Mouse (Mus musculus): ENCODE data around the gene Lama4. TPM values are rescaled to one million over a fixed set of nuclear protein-coding genes. Genes with fewer than 3 reads are reported as not detected.

Lama4 gene
- total and polyA plus RNA-seq, 3 experiments = 38.6 to 51.2 (median 38.9) TPM

DNA sequence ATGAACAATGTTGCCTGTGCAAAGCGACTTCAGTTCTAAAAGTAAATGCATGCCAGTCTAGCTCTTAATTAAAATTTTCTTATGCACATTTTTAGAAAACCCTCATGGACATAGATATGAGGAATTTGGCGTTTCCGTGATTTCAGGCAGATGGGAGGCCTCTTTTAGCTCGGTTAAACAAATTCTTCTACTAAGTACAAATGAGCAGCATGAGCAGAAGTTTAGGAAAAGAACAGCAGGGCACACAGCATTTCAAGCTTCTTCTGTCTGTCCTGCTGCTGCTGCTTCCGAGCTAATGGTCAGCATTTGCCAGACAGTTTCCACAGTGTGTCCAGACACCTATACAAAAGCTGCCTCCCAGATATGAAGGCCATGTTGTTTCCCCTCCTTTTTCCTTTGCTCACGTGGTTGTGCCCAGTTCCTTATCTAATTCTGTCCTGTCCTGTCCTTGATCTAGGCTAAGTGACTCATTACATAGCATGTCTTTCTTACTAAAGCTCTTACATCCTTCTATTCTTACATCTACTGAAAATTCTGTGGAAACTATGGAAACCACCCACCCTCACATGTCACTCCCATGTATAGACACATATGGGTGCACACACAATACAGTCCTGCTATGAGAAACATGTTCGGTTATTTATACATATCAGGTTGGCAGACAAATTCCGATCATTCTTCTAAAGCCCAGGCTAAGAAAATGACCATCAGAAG lies 84.4 kb downstream of the Lama4 start:
- DNase-seq = peak; percentile 46

DNA sequence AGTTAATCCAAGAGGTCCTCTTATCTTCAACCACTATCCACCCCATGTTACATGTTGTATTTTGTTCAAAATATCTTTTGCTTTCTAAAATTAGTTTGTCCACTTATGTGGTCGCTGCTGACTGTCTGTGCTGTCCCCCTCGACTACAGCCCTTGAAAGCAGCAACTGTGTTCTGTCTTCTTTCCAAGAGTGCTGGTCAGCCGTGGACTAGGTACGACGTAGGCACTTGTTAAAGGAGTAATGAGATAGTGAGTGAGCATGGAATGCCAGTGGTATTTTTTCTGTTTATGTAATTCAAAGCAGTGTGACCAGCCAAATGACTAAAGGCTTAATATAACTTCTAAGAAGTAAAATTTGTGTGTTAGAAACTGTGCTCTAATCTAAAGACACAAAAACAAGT lies 90.7 kb downstream of the Lama4 start:
- DNase-seq = no peak

DNA sequence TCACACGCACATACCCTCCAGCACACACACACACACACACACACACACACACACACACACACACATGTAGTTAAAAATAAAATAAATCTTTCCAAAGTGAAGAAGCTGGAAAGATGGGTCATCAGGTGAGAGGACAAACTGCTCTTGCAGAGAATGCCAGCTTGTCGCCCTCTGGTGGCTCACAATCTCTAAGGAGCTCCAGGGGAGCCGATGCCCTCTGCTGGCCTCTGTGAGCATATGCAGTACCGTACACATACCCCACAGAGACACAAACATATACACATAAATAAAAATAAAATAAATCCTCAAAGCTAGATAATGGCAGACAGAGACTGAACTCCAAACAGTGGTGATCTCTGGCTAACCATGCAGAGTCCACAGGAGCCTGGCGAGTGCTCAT lies 99.4 kb downstream of the Lama4 start:
- DNase-seq = peak; percentile 14

DNA sequence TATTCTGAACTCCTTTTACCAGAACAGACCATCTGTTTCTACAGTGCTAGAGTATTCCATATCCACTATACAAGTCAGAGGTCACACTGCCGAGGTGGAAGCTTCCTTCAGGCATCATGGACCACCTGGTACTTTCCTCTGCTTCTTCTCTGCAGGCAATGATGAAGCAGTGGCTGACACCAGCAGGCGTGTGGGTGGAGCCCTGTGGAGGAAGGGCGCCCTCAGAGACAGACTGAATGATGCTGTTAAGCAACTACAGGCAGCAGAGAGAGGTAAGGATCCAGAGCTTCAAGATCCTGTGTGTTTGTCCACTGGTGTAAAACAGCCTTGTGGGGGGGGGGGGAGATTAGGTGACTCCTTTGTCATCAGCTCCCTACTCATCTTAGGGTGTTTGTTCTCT lies 100.1 kb downstream of the Lama4 start:
- no peak for DNase-seq

DNA sequence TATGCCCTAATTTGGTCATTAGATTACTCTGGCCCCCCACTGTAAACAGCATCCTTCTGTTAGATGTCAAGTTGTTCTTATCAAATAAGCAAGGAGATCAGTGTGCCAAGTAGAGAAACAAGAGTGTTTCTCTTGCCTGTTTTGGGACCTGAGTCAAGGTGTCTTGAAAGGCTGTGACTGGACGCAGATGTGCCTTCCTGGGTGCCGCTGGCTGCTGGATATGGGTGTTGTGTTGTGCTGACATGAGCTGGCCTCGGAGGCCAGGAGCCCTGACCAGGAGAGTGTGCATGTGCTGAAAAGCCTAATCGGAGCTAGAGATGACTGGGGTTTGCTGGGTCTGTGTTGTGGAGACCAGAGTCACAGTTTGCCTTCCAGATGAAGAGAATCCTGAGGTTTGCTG lies 100.7 kb downstream of the Lama4 start:
- no peak for DNase-seq

DNA sequence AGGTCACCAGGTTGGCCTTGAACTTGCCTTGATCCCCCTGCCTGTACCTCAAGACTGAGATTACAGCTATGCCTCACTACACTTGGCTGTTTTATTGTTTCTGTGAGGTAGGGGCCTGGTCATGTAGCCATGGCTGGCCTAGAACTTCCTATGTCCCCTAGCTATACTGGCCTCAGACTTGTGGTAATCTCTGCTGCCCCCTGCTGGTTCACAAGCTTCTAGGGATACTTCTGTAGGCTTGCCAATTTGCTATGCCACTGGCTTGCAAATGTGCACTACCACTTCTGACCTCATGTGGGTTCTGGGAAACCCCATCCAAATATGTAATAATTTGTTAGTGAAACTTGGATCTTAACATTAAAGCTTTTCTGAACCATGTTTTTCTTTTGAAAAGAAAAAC lies 101.6 kb downstream of the Lama4 start:
- peak; percentile 73 for DNase-seq

DNA sequence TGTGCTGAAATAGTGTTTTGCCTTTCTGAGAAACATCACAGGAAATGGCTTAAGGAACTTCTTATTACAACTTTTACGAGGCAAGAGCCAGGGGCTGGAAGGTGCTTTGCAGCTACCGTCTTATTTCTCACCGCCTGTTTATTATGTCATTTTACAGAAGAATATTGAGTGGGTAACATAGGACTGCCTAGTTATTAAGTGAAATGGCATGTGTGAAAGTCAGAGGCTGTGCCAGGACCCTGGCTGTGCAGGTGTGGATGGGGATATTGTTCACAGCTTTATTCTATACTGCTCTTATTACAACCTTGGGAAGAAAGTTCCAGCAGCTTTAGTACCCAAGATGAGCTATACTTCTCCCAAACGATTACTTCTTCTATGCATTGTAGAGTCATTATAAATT lies 106.7 kb downstream of the Lama4 start:
- DNase-seq = no peak

DNA sequence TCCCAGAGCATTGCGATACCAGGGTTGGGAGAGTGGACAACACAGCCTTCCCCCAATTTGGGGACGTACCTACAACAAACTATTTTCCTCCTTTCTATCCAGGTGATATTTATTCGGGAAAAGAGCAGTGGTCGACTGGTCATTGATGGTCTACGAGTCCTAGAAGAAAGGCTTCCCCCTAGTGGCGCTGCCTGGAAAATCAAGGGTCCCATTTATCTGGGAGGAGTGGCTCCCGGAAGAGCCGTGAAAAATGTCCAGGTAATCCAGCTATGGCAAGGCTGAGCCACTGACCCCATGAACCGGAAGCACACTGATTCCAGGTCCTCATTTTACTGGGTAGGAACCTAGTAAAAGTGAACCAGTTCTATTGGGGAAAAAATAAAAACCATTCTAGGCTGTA lies 131.7 kb downstream of the Lama4 start:
- peak; percentile 22 for DNase-seq

DNA sequence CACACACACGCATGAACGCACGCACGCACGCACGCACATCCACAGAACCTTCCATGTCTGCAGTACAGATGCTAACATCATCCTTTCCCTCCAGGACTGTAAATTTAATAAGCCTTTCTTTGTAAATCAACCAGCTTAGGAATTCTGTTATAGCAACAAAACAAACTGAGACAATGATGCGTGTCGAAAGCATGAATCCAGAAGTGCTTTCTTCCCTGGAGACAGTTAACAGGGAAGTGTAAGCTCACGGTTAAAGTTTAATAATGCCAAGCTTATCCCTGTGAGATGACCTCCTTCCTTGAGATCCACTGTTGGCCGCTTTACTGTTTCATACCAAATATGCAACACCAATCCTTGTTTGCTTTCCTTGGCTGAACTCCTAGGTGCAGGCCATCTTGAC lies 133.4 kb downstream of the Lama4 start:
- no peak for DNase-seq

DNA sequence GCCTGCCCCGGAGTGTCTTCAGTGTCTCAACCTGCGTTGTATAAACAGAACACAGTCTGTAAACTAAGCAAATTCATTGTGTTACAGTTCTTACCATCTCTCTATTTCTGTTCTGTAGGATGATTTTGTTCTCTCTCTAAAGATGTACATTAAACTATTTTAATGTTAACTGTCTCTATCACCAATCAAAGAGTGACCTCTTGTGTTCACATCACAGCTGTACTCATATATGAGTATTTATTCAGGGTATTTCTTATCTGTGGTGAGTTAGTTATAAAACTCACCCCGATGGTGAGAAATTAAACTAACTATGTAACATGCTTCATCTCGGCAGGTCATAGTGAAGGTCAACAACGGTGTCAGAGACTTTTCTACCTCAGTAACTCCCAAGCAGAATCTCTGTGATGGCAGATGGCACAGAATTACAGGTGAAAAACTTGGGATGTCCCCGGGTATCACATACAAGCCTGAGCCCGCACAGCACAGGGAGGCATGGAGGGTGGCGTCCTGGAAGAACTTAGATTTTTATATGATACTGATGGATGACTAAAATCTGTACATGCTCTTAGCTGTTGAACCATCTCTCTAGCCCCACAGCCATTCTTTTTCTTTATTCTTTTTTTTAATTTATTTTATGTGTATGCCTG lies 139.6 kb downstream of the Lama4 start:
- DNase-seq = no peak

DNA sequence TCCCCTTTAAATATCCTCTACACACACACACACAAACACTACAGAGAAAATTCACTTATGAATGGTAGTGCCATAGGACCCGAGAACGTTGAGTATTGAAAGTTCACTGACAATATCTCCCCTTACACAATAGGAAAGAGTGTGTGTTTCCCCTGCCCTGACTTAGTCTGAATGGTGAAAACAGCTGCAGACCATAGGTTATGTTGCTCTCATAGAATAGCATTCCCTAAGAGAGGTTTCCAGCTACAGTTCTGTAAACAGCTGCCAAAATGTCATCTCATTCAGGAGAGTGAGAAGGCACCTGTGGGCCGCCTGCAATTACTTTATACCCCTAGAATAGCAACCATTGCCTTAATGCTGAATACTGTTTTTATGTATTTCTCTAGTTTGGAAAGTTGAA lies 141.1 kb downstream of the Lama4 start:
- no peak for DNase-seq

DNA sequence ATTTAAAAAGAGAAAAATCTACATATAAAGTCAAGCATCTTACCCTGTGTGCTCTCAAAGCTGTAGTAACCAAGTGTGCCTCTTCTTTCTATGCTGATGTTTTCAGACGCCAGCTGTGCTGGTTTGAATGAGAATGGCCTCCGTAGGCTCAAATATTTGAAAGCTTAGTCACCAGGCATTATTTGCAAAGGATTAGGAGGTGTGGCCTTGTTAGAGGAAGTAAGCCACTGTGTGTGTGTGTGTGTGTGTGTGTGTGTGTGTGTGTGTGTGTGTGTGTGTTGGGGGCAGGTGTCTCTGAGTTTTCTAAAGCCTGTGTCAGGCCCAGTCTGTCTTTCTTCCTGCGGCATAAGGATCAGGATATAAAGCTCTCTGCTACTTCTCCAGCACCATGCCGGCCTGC lies 141.6 kb downstream of the Lama4 start:
- DNase-seq = no peak

DNA sequence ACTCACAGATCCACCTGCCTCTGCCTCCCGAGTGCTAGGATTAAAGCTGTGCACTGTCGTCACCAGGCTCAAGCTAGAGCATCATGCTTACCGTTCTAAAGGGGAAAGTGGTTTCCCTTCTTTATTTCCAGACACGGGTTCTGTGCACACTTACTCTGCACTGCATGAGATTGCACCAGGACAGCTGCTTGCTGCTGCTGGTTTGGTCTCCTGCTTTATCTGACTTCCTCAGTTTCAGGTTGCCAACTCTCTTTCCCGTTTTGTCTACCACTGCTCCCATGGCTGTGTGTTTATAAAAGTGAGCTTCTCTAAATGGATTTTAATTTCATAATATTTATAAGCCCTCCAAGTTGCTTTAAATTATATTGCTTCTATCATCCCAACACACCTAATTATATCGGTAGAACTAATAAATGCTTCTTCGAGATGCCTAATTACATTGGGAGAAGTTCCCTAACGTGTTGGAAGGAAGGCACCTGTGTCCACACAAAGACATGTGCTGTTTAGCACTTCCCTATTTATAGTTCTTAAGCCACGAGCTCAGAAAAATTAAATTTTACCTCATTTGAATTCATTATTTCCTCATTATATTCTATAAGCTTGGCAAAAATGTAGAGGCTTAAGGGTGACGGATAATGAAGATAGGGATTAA lies 143.6 kb downstream of the Lama4 start:
- DNase-seq = no peak

DNA sequence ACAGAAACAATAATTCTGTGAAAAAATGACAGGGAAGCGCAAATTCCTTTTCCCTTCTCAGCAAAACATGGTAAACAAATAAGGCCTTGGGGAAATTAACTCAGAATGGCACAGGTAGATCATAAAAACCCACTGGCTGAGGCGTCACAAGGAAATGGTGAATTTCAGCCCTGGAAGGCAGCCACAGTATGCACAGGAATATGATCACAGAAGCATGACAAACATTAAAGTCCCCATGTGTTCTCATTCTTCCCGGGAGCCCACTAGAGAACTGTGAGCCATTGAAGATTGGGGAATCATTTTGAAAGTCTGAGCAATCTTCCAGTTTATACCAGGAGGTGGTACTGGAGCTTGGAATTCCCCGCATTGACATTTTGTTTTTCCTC lies 144.2 kb downstream of the Lama4 start:
- no peak for DNase-seq

DNA sequence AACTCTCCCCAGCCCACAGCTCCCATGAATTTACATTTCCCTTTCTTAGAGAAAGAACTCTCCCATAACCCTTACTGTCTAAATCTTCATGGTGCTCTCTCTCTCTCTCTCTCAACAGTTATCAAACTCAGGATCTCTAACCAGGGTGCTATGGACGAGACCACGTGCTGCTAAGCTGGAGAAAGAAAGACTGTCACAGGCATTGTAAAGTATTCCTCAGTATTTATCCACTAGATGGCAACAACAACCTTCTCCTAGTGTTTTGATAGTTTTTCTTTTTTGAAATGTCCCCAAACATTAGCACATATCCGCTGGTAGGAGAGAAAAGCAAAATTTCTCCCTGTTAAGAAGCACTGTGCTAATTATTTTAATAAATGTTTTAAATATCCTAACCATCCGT lies 156.1 kb downstream of the Lama4 start:
- DNase-seq = no peak

DNA sequence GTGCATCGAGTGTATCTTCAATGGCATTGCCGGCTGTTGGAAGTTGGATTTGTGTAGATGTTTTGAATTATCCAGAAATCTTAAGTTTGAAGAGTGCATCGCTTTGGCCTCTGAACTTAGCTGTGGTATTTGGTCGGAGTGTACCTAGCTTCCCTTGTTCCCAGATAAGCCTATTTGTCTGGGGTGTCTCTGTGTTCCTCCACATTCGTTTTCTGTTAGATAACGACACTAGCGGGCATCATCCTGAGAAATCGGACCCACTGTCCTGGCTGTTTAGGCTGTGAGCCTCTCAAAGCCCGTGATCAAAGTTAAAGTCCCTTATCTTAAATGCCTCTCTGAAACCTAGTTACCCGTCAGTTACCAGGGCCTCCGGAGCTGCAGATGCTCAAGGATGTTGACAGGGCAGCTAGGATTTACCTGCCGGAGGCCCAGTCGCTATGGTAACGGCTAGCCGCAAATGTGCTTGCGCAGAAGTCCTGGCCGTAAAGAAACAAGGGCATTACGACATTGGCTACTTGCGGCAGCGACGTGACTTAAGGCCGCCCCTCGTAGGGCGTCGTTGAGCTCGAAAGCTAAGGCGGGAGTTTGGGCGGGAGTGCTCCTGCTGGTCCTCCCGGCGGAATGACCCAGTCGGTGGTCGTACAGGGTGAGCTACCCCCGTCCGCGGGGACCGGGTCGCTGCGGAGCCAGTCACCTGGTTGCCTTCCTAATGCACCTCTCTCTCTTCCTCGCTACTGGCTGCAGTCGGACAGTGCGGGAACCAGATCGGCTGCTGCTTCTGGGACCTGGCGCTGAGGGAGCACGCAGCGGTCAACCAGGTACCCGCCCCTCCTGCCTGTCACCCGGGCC lies 168.4 kb downstream of the Lama4 start, which contains the start of the genes Fam229b and Tube1:
TSS of gene Fam229b (minus strand) at position 453 of the 849 bp plus-strand sequence.
TSS of gene Tube1 (plus strand) at position 515 of the 849 bp plus-strand sequence.
- DNase-seq = peak; percentile 92

DNA sequence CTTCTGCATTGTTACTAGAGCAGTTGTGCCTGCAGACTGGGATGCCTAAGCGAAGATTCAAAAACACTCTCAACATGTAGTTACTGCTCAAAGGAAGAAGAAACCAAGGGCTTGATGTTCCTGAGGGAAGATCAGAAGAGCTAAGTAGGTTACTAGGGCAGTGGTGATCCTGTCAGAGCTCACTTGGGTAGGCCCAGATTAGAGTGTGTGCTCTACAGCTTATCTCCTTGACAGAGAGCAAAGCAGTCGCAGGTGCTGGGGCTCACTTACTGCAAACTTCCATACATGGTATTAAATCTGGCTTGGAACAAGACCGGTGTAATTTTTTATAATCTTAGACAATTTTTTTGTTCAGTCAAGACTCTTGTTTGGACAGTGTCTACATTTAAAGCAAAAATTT lies 172.5 kb downstream of the Lama4 start:
- no peak for DNase-seq

DNA sequence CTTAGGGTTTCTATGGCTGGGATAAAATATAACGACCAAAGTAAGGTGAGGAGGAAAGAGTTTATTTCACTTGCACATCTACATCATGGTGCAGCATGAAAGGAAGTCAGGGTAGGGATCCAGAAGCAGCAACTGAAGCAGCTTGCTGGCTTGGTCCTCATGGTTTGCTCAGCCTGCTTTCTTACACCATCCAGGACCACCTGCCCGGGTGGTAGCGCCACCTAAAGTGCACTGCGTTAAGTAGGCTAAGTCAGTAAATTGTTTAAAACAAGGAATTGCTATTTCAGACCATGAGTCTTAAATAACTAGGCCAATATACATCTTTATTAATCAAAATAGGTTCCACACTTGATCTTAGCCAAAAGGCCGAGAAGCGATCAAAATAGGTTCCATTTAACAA lies 173.4 kb downstream of the Lama4 start:
- no peak for DNase-seq

DNA sequence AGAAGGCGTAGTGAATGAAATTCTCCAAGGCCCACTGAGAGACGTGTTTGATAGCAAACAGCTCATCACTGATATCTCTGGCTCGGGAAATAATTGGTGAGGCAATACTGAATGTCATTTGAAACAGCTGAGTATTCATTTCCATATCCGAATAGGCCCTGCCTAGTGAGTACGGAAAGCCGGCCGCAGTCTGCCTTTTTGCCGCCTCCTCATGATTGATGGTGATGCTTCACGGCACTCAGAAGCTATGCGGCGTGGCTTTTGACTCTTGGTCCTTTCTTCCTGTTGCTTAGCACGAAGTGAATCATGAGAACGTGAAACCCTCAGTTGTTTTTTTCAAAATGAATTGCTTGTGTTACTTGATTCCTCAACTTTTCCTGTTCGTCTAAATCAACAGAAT lies 175.5 kb downstream of the Lama4 start:
- no peak for DNase-seq

DNA sequence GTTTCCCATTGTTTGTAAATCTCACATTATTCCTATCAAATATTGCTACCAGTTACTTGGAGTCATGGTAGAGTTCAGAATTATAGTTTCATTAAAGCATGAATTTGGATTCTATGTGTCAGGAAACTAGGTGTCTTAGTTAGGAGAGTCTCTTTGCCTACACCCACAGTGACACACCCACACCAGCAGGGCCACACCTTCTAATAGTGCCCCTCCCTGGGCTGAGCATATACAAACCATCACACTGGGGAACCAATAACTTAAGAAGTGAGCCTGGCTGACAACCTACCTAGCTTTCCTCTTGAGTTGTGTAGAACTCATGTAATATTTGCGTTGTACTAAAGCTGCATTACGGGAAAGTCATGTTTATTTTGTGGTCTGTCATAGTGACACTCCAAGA lies 176.1 kb downstream of the Lama4 start:
- no peak for DNase-seq

DNA sequence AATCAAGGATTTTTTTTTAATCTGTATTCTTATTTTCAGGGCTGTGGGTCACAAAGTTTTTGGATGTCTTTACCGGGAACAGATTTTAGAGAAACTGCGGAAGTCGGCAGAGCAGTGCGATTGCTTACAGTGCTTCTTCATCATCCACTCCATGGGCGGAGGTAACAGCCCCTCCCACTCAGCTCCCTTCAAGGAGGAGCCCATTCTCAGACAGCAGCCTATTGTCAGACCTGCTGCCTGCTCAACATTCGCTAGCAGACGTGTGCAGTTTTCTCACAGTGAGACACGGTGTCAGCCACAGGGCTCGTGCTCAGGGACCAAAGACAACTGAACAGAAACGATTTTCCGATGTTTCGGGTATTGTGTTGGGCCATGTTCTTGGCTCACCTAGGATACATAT lies 176.9 kb downstream of the Lama4 start:
- DNase-seq = no peak

DNA sequence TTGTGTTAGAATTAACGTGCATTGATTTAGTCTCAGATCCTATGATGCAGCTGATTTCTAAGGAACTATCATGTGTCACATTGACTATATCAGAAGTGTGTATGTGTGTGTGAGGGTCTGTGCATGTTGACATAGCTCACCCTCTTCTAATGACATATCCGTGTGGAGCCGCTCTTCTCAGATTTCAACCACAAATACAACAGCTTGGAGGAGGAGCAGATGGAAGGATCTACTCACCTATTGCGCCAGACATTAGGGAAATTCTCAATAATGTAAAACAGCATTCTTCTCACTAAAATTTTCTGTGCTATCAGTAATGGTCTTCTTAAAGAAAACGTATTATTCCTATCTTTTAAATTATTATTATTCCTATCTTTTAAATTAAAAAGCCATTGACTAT lies 191.4 kb downstream of the Lama4 start:
- DNase-seq = no peak

DNA sequence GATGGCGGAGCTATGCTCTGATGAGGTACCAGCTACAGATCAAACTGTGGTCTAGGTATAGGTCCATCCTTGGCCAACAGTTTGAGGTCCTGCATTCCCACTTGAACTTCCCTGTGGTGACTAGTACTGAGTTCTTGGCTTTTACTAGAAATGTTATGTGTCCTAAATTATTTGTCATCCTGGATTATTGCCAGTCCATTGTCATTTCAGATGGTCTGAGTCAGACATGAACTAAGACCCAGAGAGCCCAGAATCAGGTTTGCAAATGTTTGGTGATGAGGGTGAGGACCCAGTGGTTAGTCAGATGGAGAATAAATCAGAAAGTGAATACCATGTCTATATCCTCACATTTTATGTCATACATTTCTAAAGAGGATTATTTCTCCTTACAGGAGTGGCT lies 192.0 kb downstream of the Lama4 start:
- DNase-seq = no peak

All from adrenal gland, adult 2 months (tissue).